Mouse (Mus musculus) lung, adult 2 months (tissue): Measurements from ENCODE around the gene Zbtb26.

Experiments
- CTCF ChIP-seq: fragments of 200-500 bp; IDR thresholded peaks from 2 replicates; pipeline ENCODE4 v1.5.1; 2011; ENCODE audit warnings: mild to moderate bottlenecking, low read length, control low read depth; ENCODE audit not compliant: insufficient read depth
- POLR2A ChIP-seq: fragments of 200-500 bp; IDR thresholded peaks from 2 replicates; pipeline ENCODE4 v1.6.1; 2011; ENCODE audit warnings: low read depth, mild to moderate bottlenecking, control low read depth, low read length, borderline replicate concordance; ENCODE audit errors: extremely low read depth

GRCm38 (mm10) chr2:37395539-37395938 lies 47.4 kb downstream of the Zbtb26 start:
- TF ChIP-seq CTCF (no peak), POLR2A (no peak)
